Mouse (Mus musculus) liver, postnatal 0 days (tissue): ENCODE results near the gene Siah2.

Experiments
- CTCF ChIP-seq: sonication (generic); IDR thresholded peaks from 2 replicates; pipeline ENCODE4 v1.5.1; 2016; ENCODE audit warnings: antibody characterized with exemption, low read depth
- EP300 ChIP-seq: IDR thresholded peaks from 2 replicates; pipeline ENCODE4 v1.6.1; 2016; ENCODE audit warnings: antibody characterized with exemption, low read depth, mild to moderate bottlenecking

- TF ChIP-seq CTCF (no peak), EP300 (no peak)
These were observed 10.1 kb upstream of the Siah2 start for GRCm38 (mm10) chr3:58702329-58702728.
